Mouse (Mus musculus): ENCODE results near the gene Add2. TPM values are rescaled to one million over a fixed set of nuclear protein-coding genes. Genes with fewer than 3 reads are reported as not detected.
A peak's percentile ranks its signal among the peaks of the same experiment; 100 is the strongest.

Add2 gene
- total RNA-seq, 2 experiments from 2014 or later = not detected

DNA sequence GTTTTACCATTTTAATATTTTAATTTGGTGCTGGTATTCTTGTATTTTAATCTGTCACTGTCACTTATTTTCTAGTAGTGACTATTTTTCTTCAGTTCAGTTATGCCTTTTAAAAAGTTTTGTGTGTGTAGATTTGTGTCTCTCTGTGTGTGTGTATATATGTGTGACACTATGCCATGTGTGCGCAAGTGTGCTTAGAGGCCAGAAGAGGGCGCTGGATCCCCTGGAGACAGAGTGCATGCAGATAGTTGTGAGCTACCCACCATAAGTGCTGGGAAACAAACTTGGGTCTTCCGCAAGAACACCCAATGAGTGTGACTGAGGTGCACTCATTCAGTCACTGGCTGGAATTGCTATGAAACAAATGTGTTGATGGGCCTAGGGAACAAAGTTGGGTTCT, 107.7 kb downstream of the Add2 start:
- DNase-seq (ENCODE audit: low spot score) = no peak

DNA sequence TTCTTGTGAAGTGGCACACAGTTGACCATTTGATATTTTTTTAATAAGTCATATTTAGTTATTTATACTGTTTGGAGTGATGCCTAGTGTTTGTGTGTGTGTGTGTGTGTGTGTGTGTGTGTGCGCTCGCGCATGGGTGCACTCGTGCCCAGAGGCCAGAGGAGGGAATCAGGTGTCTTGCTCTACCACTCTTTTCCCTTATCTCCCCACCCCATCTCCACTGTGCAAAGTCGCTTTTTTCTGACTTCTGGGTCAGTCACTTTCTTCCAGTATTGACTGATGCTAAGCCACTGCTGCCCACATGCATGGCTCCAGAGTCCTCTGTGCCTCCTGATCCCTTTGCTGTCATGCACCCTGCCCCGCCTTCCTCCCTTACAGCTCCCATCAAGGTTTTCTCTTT, 112.8 kb downstream of the Add2 start:
- no peak for DNase-seq (ENCODE audit: low spot score)

- DNase-seq (ENCODE audit: low spot score) = peak; percentile 38
Observed at GRCm38 (mm10) chr6:86141820-86142219, 113.3 kb downstream of the Add2 start.

GRCm38 (mm10) chr6:86144986-86145385, 116.5 kb downstream of the Add2 start:
- DNase-seq (ENCODE audit: low spot score) = no peak

- DNase-seq (ENCODE audit: low spot score) = no peak
Observed at GRCm38 (mm10) chr6:86148518-86148917, 120.0 kb downstream of the Add2 start.

DNA sequence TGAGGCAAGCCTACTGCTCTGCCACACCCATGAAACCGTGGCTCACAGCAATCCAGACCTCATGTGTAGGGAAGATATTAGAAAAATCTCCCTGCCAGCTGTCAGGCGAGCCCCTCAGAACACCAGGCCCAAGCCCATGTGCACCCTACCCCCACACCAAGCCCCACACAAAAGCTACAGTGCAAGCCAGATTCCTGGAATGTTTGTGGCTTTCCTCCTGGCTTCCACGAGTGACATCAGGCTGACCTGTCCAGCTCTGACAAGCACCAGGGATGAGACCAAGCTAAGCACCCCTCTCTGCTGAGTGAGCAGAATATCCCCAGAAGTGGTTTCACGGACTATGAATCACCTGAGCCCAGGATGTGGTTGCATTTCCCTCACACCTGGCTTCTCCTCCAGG, 120.5 kb downstream of the Add2 start:
- no peak for DNase-seq (ENCODE audit: low spot score)

GRCm38 (mm10) chr6:86152676-86153075, 124.2 kb downstream of the Add2 start:
- DNase-seq (ENCODE audit: low spot score) = no peak

- peak; percentile 24 for DNase-seq (ENCODE audit: low spot score)
Observed at GRCm38 (mm10) chr6:86153436-86153990, 125.0 kb downstream of the Add2 start.

- no peak for DNase-seq (ENCODE audit: low spot score)
Observed at GRCm38 (mm10) chr6:86154006-86154405, 125.5 kb downstream of the Add2 start.

GRCm38 (mm10) chr6:86154481-86154880, 126.0 kb downstream of the Add2 start:
- DNase-seq (ENCODE audit: low spot score) = no peak

- no peak for DNase-seq (ENCODE audit: low spot score)
Observed at GRCm38 (mm10) chr6:86157253-86158234, 129.1 kb downstream of the Add2 start.

DNA sequence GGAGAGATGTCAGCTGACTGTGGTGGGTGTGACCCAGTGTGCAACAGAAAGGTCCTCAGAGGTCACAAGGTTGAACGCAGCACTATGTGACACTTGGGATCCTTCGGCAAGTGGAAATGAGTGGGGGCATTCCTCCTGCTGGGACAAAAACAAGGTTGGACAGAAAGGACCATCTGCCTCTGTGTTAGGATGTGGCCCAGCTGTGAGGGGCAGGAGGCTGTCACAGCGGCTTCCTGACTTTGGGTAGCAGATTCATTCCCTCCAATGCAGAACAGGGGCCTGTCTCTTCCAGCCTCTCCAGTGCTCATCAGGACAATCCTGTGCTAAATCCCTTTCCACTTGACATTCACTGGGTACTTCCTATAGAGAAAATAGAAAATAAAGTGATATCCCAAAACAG, 132.4 kb downstream of the Add2 start:
- DNase-seq (ENCODE audit: low spot score) = no peak

DNA sequence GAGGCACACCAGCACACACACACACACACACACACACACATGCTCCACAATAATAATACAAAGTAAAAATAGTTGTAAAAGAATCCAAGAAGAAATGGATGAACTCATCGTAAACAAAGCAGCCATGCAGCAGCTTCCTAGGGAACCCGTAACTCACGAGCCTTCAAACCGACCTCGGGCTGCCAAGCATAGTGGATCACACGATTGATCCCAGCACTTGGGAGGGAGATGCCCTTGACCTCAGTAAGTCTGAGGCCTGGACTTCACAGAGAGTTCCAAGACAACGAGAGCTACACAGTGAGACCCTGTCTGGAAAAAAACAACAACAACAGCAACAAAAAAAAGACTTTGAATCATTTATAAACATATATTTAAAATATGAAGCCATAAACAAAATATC, 133.1 kb downstream of the Add2 start:
- no peak for DNase-seq (ENCODE audit: low spot score)

GRCm38 (mm10) chr6:86164028-86164427, 135.5 kb downstream of the Add2 start:
- no peak for DNase-seq (ENCODE audit: low spot score)

GRCm38 (mm10) chr6:86166426-86166825, 137.9 kb downstream of the Add2 start:
- DNase-seq (ENCODE audit: low spot score) = no peak

DNA sequence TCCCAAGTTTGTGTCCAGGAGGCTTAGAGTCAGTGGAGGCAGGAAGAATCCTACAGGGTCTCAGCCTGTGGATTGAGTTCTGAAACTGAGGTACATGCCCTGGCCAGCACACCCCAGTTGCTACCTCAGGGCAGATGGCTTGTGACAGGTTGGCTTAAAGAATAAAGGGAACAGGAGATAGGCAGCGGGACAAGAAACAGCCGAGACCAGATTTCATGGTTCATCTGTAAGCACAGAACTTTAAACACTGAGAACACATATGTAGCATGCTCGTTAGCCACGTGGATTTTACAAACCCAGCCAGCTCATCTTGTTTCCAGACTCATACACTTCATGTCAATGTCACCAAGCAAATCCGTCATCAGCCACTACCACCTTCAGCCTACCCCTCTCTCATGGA, 139.4 kb downstream of the Add2 start:
- no peak for DNase-seq (ENCODE audit: low spot score)

GRCm38 (mm10) chr6:86169166-86169565, 140.7 kb downstream of the Add2 start:
- no peak for DNase-seq (ENCODE audit: low spot score)

Other genes with a start within 250 kb of the Add2 start
- not detected for gene Nat8f6, start 207.7 kb upstream of the Add2 start, total RNA-seq (2021)
- gene Nat8f5, start 207.7 kb upstream of the Add2 start, total RNA-seq (2021) = not detected
- not detected for gene Nat8, start 196.6 kb upstream of the Add2 start, total RNA-seq (2021)
- under 1 TPM in 1 of 2 experiments, not detected in 1; 0.17 TPM for gene Nat8f2, start 159.5 kb upstream of the Add2 start, total RNA-seq (2021)
- gene Nat8f4, start 123.8 kb upstream of the Add2 start, total RNA-seq (2021) = under 1 TPM; 0.21 to 0.31 TPM
- gene Tprkb, start 116.8 kb upstream of the Add2 start, total RNA-seq (2021) = 10 to 100 TPM; 15.5 to 16.3 TPM
- gene Nat8f1, start 113.0 kb upstream of the Add2 start, total RNA-seq (2021) = 1 to 10 TPM; 1.4 to 1.8 TPM
- gene Dusp11, start 67.0 kb upstream of the Add2 start, total RNA-seq (2021) = 10 to 100 TPM; 24.0 to 27.7 TPM
- not detected for gene Figla, start 12.5 kb upstream of the Add2 start, total RNA-seq (2021)
- under 1 TPM; 0.27 to 0.36 TPM for gene Tgfa, start 166.5 kb downstream of the Add2 start, total RNA-seq (2021)

Measured in gastrocnemius, adult 18-20 months (tissue).